Mouse (Mus musculus) lung, adult 2 months (tissue): Measurements from ENCODE around the gene Serpina3b.

Source experiments
- CTCF ChIP-seq: fragments of 200-500 bp; IDR thresholded peaks from 2 replicates; pipeline ENCODE4 v1.5.1; 2011; ENCODE audit warnings: mild to moderate bottlenecking, low read length, control low read depth; ENCODE audit not compliant: insufficient read depth
- POLR2A ChIP-seq: fragments of 200-500 bp; IDR thresholded peaks from 2 replicates; pipeline ENCODE4 v1.6.1; 2011; ENCODE audit warnings: low read depth, mild to moderate bottlenecking, control low read depth, low read length, borderline replicate concordance; ENCODE audit errors: extremely low read depth

DNA sequence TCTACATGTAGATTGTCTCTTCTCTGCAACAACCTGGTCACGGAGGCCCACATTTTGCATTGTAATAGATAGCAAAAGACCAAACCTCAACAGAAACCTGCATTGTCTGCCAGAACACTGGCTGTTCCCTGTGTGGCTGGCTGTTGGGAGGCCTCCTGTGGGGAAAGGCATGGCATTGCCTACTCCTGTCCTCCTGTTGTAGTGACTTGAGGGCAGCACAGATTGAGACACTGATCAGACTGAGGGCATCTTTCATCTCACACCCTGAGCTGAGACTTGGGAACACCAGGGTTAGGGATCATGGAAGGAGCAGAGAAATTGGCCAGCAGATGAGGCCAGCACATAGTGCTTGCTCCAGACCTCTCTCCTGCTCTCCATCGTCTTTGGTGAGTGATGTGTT is 10.4 kb downstream of the Serpina3b start:
- no peak for TF ChIP-seq POLR2A
- no peak for TF ChIP-seq CTCF
